Comparison of ENCODE assay signal across 15 mouse cellular contexts in genomic region chr11:3307875-3308274, GRCm38 (mm10).
"Had no signal": no experiment of that assay in that cellular context is flagged by ENCODE, and none has a peak within 500 bp of the region (broad histone marks: within the 10 kb centered on the region; RNA-seq: fewer than 3 reads in every experiment).

No protein-coding gene starts in this region.

- H3K4me1 ChIP-seq: midbrain, embryonic 13.5 days; midbrain, embryonic 15.5 days; neural tube, embryonic 12.5 days had no signal

- H3K9me3 ChIP-seq: megakaryocyte, embryonic 14.5 days; midbrain, embryonic 13.5 days; midbrain, embryonic 15.5 days; neural tube, embryonic 12.5 days had no signal

- H3K4me3 ChIP-seq: megakaryocyte, embryonic 14.5 days; midbrain, embryonic 13.5 days; midbrain, embryonic 15.5 days; neural tube, embryonic 12.5 days had no signal

- H3K27ac ChIP-seq: liver, embryonic 14.5 days; macrophage; midbrain, embryonic 13.5 days; midbrain, embryonic 15.5 days; neural tube, embryonic 12.5 days had no signal

- ATAC-seq: midbrain, embryonic 13.5 days; midbrain, embryonic 15.5 days had no signal

- H3K27me3 ChIP-seq: megakaryocyte, embryonic 14.5 days; midbrain, embryonic 13.5 days; midbrain, embryonic 15.5 days; neural tube, embryonic 12.5 days had no signal

- H3K4me2 ChIP-seq: lung, embryonic 14.5 days; midbrain, embryonic 11.5 days; midbrain, embryonic 13.5 days; midbrain, embryonic 15.5 days; neural tube, embryonic 12.5 days had no signal

- DNase-seq: lung, adult 18-20 months; lung, embryonic 14.5 days; lung, postnatal 10 days; lung, postnatal 36 days; right cerebral cortex, postnatal 14 days; spleen, adult 18-20 months; thymus, adult 18-20 months; thymus, postnatal 36 days had no signal

- H3K9ac ChIP-seq: liver, embryonic 14.5 days; lung, embryonic 14.5 days; midbrain, embryonic 13.5 days; midbrain, embryonic 15.5 days; neural tube, embryonic 12.5 days had no signal
